Mouse (Mus musculus): ENCODE results near the gene Rnf144a.

GRCm38 (mm10) chr12:26311548-26311947, 103.5 kb downstream of the Rnf144a start:
- peak; percentile 32 to 68 (median 48) for TF ChIP-seq CTCF (IDR thresholded peaks at IDR 0.05 in 2 of 3, conservative IDR thresholded peaks at IDR 0.05 in 1 of 3; ENCODE audit: control insufficient read depth in 1 of 3, insufficient read depth in 1 of 3, low read depth in 2 of 3, low read length in 3 of 3, poor library complexity in 1 of 3, severe bottlenecking in 1 of 3)
- TF ChIP-seq KAT2A (conservative IDR thresholded peaks at IDR 0.05; ENCODE audit: low read depth, low read length), result no peak
- no peak for TF ChIP-seq POLR2AphosphoS5 (IDR thresholded peaks at IDR 0.05; ENCODE audit: borderline replicate concordance, low read depth, low read length)
- no peak for TF ChIP-seq TCF12 (IDR thresholded peaks at IDR 0.05; ENCODE audit: low read depth, low read length)
- no peak for TF ChIP-seq NELFE (IDR thresholded peaks at IDR 0.05; ENCODE audit: low read depth, low read length)
- no peak for TF ChIP-seq EP300 (IDR thresholded peaks at IDR 0.05; ENCODE audit: low read depth in 1 of 2, low read length in 2 of 2)
- no peak for TF ChIP-seq CHD2 (IDR thresholded peaks at IDR 0.05; ENCODE audit: low read length)

Data from MEL (cell line).